Mouse (Mus musculus) liver, adult 2 months (tissue): Measurements from ENCODE around the gene Cpsf4. TPM values are rescaled to one million over a fixed set of nuclear protein-coding genes. Genes with fewer than 3 reads are reported as not detected.
A peak's percentile ranks its signal among the peaks of the same experiment; 100 is the strongest.

Source experiments
- DNase-seq: peaks from one replicate; pipeline ENCODE4 v3.0.0-alpha.2; 2011; ENCODE audit warnings: low read depth, low spot score; ENCODE audit errors: extremely low read depth
- H3K27ac ChIP-seq: fragments of 200-500 bp; replicated peaks from 2 replicates; pipeline ENCODE4 v1.5.1; 2012; ENCODE audit warnings: low read depth, mild to moderate bottlenecking, control low read depth, inconsistent platforms, low read length; ENCODE audit not compliant: insufficient read depth
- H3K27me3 ChIP-seq: fragments of 200-500 bp; 2 replicates; pipeline ENCODE4 v1.6.1; 2012; ENCODE audit warnings: mild to moderate bottlenecking, moderate library complexity, low read length, inconsistent platforms; ENCODE audit not compliant: control insufficient read depth, insufficient read depth
- H3K36me3 ChIP-seq: fragments of 200-500 bp; 2 replicates; pipeline ENCODE4 v1.6.1; 2012; ENCODE audit warnings: low read length, inconsistent platforms; ENCODE audit not compliant: control insufficient read depth, insufficient read depth
- H3K4me1 ChIP-seq: fragments of 200-500 bp; 2 replicates; pipeline ENCODE4 v1.6.1; 2011; ENCODE audit warnings: low read length; ENCODE audit not compliant: control insufficient read depth, insufficient read depth
- H3K4me3 ChIP-seq: fragments of 200-500 bp; 2 replicates; pipeline ENCODE4 v1.5.1; 2011; ENCODE audit warnings: low read depth, mild to moderate bottlenecking, control low read depth, low read length, moderate library complexity; ENCODE audit not compliant: insufficient read depth
- H3K79me2 ChIP-seq: fragments of 200-500 bp; 2 replicates; pipeline ENCODE4 v1.6.1; 2012; ENCODE audit warnings: inconsistent platforms, mild to moderate bottlenecking, low read length, moderate library complexity; ENCODE audit not compliant: control insufficient read depth, insufficient read depth
- H3K9ac ChIP-seq: fragments of 200-500 bp; 2 replicates; pipeline ENCODE4 v1.6.1; 2012; ENCODE audit warnings: low read depth, mild to moderate bottlenecking, control low read depth, inconsistent platforms, low read length
- CTCF ChIP-seq: fragments of 200-500 bp; IDR thresholded peaks from 2 replicates; pipeline ENCODE4 v1.5.1; 2011; ENCODE audit warnings: low read depth, low read length, control low read depth
- POLR2A ChIP-seq: fragments of 200-500 bp; IDR thresholded peaks from 2 replicates; pipeline ENCODE4 v1.6.1; 2011; ENCODE audit warnings: low read length, control low read depth; ENCODE audit not compliant: insufficient read depth; ENCODE audit errors: extremely low read depth
- WGBS: fragments of 180-500 bp; shearing (Covaris S2); methylation state at CpG from one replicate; pipeline ENCODE4 v1.1.7; 2018; 5-methylcytosine and 5-hydroxymethylcytosine counted together
- polyA plus RNA-seq: library from polyadenylated mRNA; depleted of rRNA; stranded (reverse); fragments of >200 nt; gene quantifications from 2 replicates; pipeline ENCODE4 v1.2.3, GENCODE M21; 2012
- total RNA-seq: library from RNA; depleted of rRNA; stranded (reverse); fragments of >200 nt; gene quantifications from 2 replicates; pipeline ENCODE4 v1.2.3, GENCODE M21; 2014

The Cpsf4 gene
- total and polyA plus RNA-seq, 2 experiments = 16.4 to 20.2 TPM

GRCm38 (mm10) chr5:145185244-145185643 lies 18.2 kb downstream of the Cpsf4 start:
- Histone ChIP-seq H3K27me3 (no peaks in the 10 kb centered on the region), H3K9ac (no peak overlapping the region), H3K36me3 (peaks cover 32% of the 10 kb centered on the region), H3K4me3 (no peak overlapping the region), H3K27ac (no peak overlapping the region), H3K4me1 (peaks cover 20% of the 10 kb centered on the region), H3K79me2 (peaks cover 16% of the 10 kb centered on the region; the same call in 1 of the 2 replicates)
- no peak for DNase-seq
- 94% methylated on average over 2 of the region's 2 CpGs for WGBS
- no peak for TF ChIP-seq CTCF
- no peak for TF ChIP-seq POLR2A

- DNase-seq = no peak
- H3K9ac ChIP-seq = no peak overlapping the region
- H3K36me3 ChIP-seq = peaks cover 12% of the 10 kb centered on the region
- no peak for TF ChIP-seq CTCF
- TF ChIP-seq POLR2A = no peak
- H3K4me3 ChIP-seq = no peak overlapping the region
- whole genome bisulfite sequencing = 92% methylated on average over 6 of the region's 6 CpGs
- H3K27me3 ChIP-seq = no peaks in the 10 kb centered on the region
- H3K4me1 ChIP-seq = peaks cover 26% of the 10 kb centered on the region
- peaks cover 26% of the 10 kb centered on the region; the same call in 1 of the 2 replicates for H3K79me2 ChIP-seq
- H3K27ac ChIP-seq = no peak overlapping the region
These were observed 22.4 kb downstream of the Cpsf4 start for GRCm38 (mm10) chr5:145189416-145189815.

- peaks cover 26% of the 10 kb centered on the region; the same call in 1 of the 2 replicates for H3K79me2 ChIP-seq
- no peaks in the 10 kb centered on the region for H3K27me3 ChIP-seq
- TF ChIP-seq POLR2A = no peak
- peak overlapping the region; percentile 72 for H3K4me3 ChIP-seq
- H3K4me1 ChIP-seq = peaks cover 26% of the 10 kb centered on the region
- peak overlapping the region; percentile 94 for H3K27ac ChIP-seq
- peak overlapping the region; percentile 80 for H3K9ac ChIP-seq
- DNase-seq = no peak
- WGBS = 9% methylated on average over 5 of the region's 5 CpGs
- H3K36me3 ChIP-seq = peaks cover 19% of the 10 kb centered on the region
These were observed 23.4 kb downstream of the Cpsf4 start for GRCm38 (mm10) chr5:145190373-145190772.

GRCm38 (mm10) chr5:145190875-145191798 lies 24.1 kb downstream of the Cpsf4 start:
- peak; percentile 65; the same call in 1 of the 2 replicates for TF ChIP-seq POLR2A
- TF ChIP-seq CTCF = no peak
- DNase-seq = peak; percentile 89
- Histone ChIP-seq H3K27me3 (no peaks in the 10 kb centered on the region), H3K36me3 (peaks cover 22% of the 10 kb centered on the region), H3K4me1 (peaks cover 24% of the 10 kb centered on the region), H3K4me3 (peak overlapping the region; percentile 72), H3K9ac (peak overlapping the region; percentile 80), H3K27ac (peak overlapping the region; percentile 94), H3K79me2 (peaks cover 26% of the 10 kb centered on the region; the same call in 1 of the 2 replicates)
- WGBS = under 1% methylated on average over 41 of the region's 41 CpGs

GRCm38 (mm10) chr5:145191962-145192361 lies 24.9 kb downstream of the Cpsf4 start, which contains the start of gene Atp5j2:
Gene Atp5j2, minus strand, starts transcription at chr5:145192062.
- H3K27me3 ChIP-seq = no peaks in the 10 kb centered on the region
- H3K4me1 ChIP-seq = peaks cover 18% of the 10 kb centered on the region
- H3K36me3 ChIP-seq = peaks cover 27% of the 10 kb centered on the region
- H3K4me3 ChIP-seq = peak within 1 kb of the TSS; percentile 72
- H3K9ac ChIP-seq = peak within 1 kb of the TSS; percentile 80
- no peak for DNase-seq
- WGBS = 100% methylated on average over 2 of the region's 2 CpGs
- H3K79me2 ChIP-seq = peaks cover 26% of the 10 kb centered on the region; the same call in 1 of the 2 replicates
- peak within 1 kb of the TSS; percentile 94 for H3K27ac ChIP-seq
- TF ChIP-seq CTCF = no peak
- TF ChIP-seq POLR2A = no peak
